Mouse (Mus musculus): Measurements from ENCODE around the gene Snrpd2.

- TF ChIP-seq POLR2A (IDR thresholded peaks at IDR 0.05; ENCODE audit: borderline replicate concordance, extremely low read depth, low read depth, low read length) = no peak
- no peak for TF ChIP-seq CTCF (IDR thresholded peaks at IDR 0.05; ENCODE audit: insufficient read depth, low read length)
Measured at GRCm38 (mm10) chr7:19155825-19156475, 6.4 kb downstream of the Snrpd2 start.

Data from lung, adult 2 months (tissue).